Mouse (Mus musculus) right cerebral cortex, postnatal 36 days (tissue): ENCODE results near the gene Ubiad1.
A peak's percentile ranks its signal among the peaks of the same experiment; 100 is the strongest.

Source experiments
- DNase-seq, 2 experiments: peaks; one replicate each; pipeline ENCODE4 v3.0.0; 2022; ENCODE audit warnings: low spot score in 2 of 2, mixed read lengths in 1 of 2

The Ubiad1 gene

DNA sequence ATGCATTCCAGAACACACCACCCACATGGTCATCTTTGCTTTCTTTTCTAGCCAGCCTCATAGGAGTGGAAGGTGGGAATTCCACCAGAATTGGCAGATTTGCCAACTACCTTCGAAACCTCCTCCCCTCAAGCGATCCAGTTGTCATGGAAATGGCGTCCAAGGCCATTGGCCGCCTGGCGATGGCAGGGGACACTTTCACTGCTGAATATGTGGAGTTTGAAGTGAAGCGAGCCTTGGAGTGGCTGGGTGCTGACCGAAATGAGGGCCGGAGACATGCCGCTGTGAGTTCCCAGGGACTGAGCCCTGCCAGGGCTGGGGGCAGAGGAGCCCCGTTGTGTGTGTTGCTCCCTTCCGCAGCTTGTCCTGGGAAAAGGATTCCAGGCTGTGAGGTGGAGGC is 9.1 kb upstream of the Ubiad1 start:
- DNase-seq: no peak

- DNase-seq: no peak
Observed at GRCm38 (mm10) chr4:148448853-148449245, 4.3 kb upstream of the Ubiad1 start.

- DNase-seq: peak; percentile 94 to 98
Observed at GRCm38 (mm10) chr4:148448179-148448852, 3.7 kb upstream of the Ubiad1 start, which contains the start of gene Mtor. Mtor (plus strand) TSS chr4:148448611.

GRCm38 (mm10) chr4:148442598-148442997 is 2.0 kb downstream of the Ubiad1 start:
- no peak for DNase-seq

DNA sequence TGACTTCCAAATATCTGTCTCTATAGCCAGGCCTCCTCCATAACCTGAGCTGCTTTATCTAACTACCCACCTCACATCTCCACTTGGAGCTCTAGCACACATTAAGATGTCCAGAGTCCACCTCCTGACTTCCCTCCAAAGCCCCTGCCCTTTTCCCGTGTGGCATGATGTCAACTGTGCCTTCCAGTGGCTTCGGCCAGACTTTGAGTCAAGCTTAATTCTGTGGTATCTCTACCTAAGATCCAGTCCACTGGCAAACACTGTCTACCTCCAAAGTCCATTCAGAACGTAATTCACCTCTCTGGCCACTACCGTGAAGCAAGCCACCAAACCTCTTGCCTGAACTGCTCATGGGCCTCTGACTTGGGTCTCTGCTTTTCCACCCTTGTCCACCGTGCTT is 2.6 kb downstream of the Ubiad1 start:
- DNase-seq: no peak

GRCm38 (mm10) chr4:148435657-148436330 is 8.8 kb downstream of the Ubiad1 start:
- DNase-seq: peak; percentile 46 to 57

DNA sequence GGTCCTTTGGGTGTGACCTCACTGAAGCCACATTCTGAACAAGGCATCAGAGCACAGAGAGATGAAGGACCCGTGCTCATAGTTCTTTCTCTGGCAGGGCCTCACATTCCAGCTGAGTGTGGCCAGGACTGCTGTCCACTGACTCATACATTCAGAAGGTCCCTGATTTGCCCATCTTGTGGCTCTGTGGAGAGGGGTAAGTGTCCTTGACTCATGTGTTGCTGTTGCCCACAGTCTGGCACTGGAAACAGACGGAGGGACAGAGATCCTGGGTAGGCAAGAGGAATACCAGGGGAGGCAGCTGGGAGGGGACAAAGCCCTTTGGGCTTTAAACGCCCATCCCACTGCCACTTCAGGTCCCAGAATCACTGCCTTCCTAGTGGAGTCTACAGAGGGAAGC is 9.5 kb downstream of the Ubiad1 start:
- DNase-seq: no peak

DNA sequence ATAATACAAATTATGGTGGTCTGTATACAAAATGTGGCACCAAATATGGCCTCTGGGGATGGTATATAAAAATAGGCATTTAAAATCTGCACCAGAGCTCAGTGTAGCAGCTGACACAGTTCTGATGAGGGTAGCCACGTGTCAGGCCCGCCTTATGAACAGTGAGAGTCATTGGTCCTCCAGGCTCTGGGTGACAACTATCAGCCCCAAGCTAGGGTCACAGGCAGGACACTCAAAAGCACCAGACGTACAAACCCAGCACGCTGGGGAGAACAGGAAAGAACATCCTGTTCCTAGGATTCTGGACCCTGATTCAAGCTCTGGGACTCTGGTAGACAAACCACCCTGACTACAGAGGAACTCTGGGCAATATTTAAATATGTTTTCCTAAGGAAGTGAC is 10.0 kb downstream of the Ubiad1 start:
- DNase-seq: no peak

- DNase-seq: no peak
Observed at GRCm38 (mm10) chr4:148433813-148434212, 10.8 kb downstream of the Ubiad1 start.

- DNase-seq: no peak
Observed at GRCm38 (mm10) chr4:148433336-148433735, 11.2 kb downstream of the Ubiad1 start.

GRCm38 (mm10) chr4:148432488-148432887 is 12.1 kb downstream of the Ubiad1 start:
- no peak for DNase-seq

- no peak for DNase-seq
Observed at GRCm38 (mm10) chr4:148430880-148431519, 13.6 kb downstream of the Ubiad1 start.

- peak in 1 of 2 experiments; percentile 42 for DNase-seq
Observed at GRCm38 (mm10) chr4:148429686-148430085, 14.9 kb downstream of the Ubiad1 start.

GRCm38 (mm10) chr4:148429121-148429520 is 15.4 kb downstream of the Ubiad1 start:
- no peak for DNase-seq

- no peak for DNase-seq
Observed at GRCm38 (mm10) chr4:148428544-148428943, 16.0 kb downstream of the Ubiad1 start.

GRCm38 (mm10) chr4:148426950-148427850 is 17.4 kb downstream of the Ubiad1 start:
- DNase-seq: no peak

DNA sequence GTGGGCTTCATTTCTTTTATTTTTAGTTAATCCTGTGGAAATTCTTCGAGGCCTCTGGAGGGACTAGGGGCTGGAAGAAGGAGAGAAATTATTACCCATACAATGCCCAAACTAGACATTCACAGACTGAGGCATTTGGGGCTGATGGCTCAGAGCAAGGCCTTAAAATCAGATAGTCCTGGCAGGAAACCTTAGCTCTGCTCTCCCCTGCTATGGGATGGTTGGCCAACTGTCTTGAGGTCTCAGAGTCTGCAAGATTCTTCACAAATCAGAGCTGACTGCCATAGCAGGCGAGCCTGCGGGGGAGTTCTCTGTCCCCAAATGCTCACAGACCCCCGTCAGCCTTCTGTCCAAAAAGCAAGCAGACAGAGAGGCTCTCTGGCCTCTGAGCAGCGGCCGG is 27.0 kb downstream of the Ubiad1 start:
- DNase-seq: no peak

DNA sequence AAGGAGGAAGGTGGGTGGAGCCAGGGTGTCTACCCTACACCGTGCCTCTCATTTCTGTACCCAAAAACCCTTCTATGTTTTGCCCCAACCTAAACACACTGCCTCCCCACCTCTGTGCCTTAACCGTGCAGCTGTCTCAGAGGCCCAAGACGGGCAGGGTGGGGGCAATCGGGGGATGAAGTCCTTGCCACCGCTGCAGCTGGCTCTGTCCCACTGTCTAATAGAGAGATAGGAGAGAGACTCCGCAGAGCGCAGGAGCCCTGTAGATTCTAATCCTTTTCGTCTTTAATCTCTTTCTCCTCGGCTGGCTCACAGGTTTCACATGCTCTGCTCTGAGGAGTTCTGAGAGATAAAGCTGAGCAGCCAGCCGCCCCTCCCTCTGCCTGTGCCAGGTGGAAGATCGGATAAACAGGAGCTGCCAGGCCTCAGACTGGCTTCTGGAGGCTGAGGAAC is 27.5 kb downstream of the Ubiad1 start:
- DNase-seq: no peak

GRCm38 (mm10) chr4:148415575-148415974 is 29.0 kb downstream of the Ubiad1 start:
- DNase-seq: no peak

DNA sequence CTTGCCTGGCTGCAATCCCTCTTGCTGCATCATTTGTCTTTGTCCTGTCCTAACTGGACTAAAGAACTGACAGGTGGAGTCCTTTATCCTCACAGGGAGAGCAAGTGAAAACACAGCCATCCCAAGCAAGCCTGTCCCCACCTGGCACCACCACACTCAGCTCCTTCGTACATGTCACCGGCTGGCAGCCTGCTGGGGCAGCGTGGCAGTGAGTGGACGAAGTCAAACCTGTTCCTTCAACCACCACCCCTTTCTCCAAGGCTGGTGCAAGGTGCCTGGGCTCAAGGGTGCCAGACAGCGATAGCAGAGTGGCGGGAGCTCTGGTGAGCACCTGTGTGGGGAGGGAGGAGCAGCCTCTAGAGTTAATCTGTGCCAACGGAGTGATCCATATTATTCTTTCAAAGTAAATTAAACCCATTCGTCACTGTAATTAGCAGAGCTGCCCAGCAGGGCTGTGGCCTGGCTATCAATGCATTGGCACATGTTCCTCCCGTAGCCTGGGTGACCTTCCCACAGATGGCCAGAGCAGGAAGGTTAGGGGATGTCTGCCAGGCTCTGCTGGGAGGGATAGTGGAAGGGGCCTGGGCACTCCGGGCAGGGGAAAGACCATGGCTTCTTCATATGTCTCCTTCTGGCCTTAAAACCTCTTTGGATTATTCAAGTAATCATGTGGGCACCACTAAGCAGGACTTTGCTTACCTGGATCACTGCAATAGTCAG is 36.2 kb downstream of the Ubiad1 start:
- no peak for DNase-seq

DNA sequence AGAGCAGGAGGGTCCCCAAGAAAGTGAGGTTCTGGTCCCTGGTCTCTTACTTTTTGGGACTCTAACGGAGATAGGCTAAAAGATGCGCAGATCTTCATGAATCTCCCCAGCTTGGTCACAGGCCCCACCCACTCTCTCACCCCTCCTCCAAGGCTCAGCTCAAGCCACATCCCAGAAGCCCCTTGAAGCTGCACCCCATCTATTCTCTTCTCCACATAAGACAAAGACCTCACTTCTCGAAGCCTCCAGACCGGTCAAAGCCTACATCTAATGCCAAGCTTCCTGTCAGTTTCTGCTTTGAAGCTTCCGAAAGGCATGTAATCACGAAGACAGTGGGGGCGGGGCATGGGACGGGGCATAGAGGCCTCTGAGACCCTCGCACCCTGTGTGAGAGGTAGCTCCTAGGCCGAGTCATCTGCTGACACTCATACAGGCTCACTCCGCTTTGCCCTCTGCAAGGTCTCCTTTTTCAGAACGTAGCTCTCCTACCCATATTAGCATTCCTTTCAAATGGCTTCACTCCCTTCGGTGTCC is 39.2 kb downstream of the Ubiad1 start:
- DNase-seq: no peak
